Mouse (Mus musculus) brown adipose tissue, adult 24 weeks (tissue): Measurements from ENCODE around the gene Ston2. TPM values are rescaled to one million over a fixed set of nuclear protein-coding genes. Genes with fewer than 3 reads are reported as not detected.

Experiments
- H3K27ac ChIP-seq: fragments of 200-500 bp; replicated peaks from 2 replicates; pipeline ENCODE4 v1.5.1; 2012; ENCODE audit warnings: low read depth, mild to moderate bottlenecking, low read length
- H3K4me1 ChIP-seq: fragments of 200-500 bp; 2 replicates; pipeline ENCODE4 v1.6.1; 2012; ENCODE audit warnings: low read length, mixed read lengths; ENCODE audit not compliant: control insufficient read depth, insufficient read depth, insufficient read length
- H3K4me3 ChIP-seq: fragments of 200-500 bp; 2 replicates; pipeline ENCODE4 v1.5.1; 2012; ENCODE audit warnings: low read depth, mild to moderate bottlenecking, low read length, moderate library complexity; ENCODE audit not compliant: insufficient read depth
- polyA plus RNA-seq: library from polyadenylated mRNA; stranded (reverse); fragments of >200 nt; gene quantifications from 2 replicates; pipeline ENCODE4 v1.2.4, GENCODE M21; 2012; ENCODE audit not compliant: missing spikeins, insufficient read depth, insufficient read length

Gene Ston2
- polyA plus RNA-seq, 1 experiment = 2.1 TPM

- Histone ChIP-seq H3K4me3 (no peak overlapping the region), H3K4me1 (0 out of 2 replicates have a peak, but pooled peaks cover 3% of the 10 kb centered on the region), H3K27ac (no peak overlapping the region)
These were observed 76.5 kb downstream of the Ston2 start for GRCm38 (mm10) chr12:91711655-91712054.

GRCm38 (mm10) chr12:91710876-91711275 is 77.3 kb downstream of the Ston2 start:
- H3K4me1 ChIP-seq = 0 out of 2 replicates have a peak, but pooled peaks cover 3% of the 10 kb centered on the region
- H3K27ac ChIP-seq = no peak overlapping the region
- no peak overlapping the region for H3K4me3 ChIP-seq

- Histone ChIP-seq H3K4me3 (no peak overlapping the region), H3K27ac (no peak overlapping the region)
These were observed 78.6 kb downstream of the Ston2 start for GRCm38 (mm10) chr12:91709634-91710033.

GRCm38 (mm10) chr12:91709232-91709631 is 79.0 kb downstream of the Ston2 start:
- 0 out of 2 replicates have a peak, but pooled peaks cover 3% of the 10 kb centered on the region for H3K4me1 ChIP-seq
- H3K27ac ChIP-seq = no peak overlapping the region
- H3K4me3 ChIP-seq = no peak overlapping the region

More at GRCm38 (mm10) chr12:91709634-91710033, 78.6 kb downstream of the Ston2 start:
- 0 out of 2 replicates have a peak, but pooled peaks cover 3% of the 10 kb centered on the region for H3K4me1 ChIP-seq

GRCm38 (mm10) chr12:91707807-91708206 is 80.4 kb downstream of the Ston2 start:
- H3K4me3 ChIP-seq = no peak overlapping the region
- 0 out of 2 replicates have a peak, but pooled peaks cover 3% of the 10 kb centered on the region for H3K4me1 ChIP-seq
- no peak overlapping the region for H3K27ac ChIP-seq

- Histone ChIP-seq H3K27ac (no peak overlapping the region), H3K4me1 (no peaks in the 10 kb centered on the region), H3K4me3 (no peak overlapping the region)
These were observed 84.7 kb downstream of the Ston2 start for GRCm38 (mm10) chr12:91703533-91703932.

GRCm38 (mm10) chr12:91702829-91703228 is 85.4 kb downstream of the Ston2 start:
- no peak overlapping the region for H3K27ac ChIP-seq
- no peak overlapping the region for H3K4me3 ChIP-seq
- no peaks in the 10 kb centered on the region for H3K4me1 ChIP-seq

GRCm38 (mm10) chr12:91699451-91700141 is 88.6 kb downstream of the Ston2 start:
- Histone ChIP-seq H3K4me1 (no peaks in the 10 kb centered on the region), H3K27ac (no peak overlapping the region), H3K4me3 (no peak overlapping the region)

- Histone ChIP-seq H3K27ac (no peak overlapping the region), H3K4me1 (no peaks in the 10 kb centered on the region), H3K4me3 (no peak overlapping the region)
These were observed 92.0 kb downstream of the Ston2 start for GRCm38 (mm10) chr12:91696231-91696630.

GRCm38 (mm10) chr12:91695761-91696160 is 92.4 kb downstream of the Ston2 start:
- H3K27ac ChIP-seq = no peak overlapping the region
- H3K4me3 ChIP-seq = no peak overlapping the region
- no peaks in the 10 kb centered on the region for H3K4me1 ChIP-seq

GRCm38 (mm10) chr12:91694748-91695147 is 93.4 kb downstream of the Ston2 start:
- Histone ChIP-seq H3K4me3 (no peak overlapping the region), H3K4me1 (no peaks in the 10 kb centered on the region), H3K27ac (no peak overlapping the region)

GRCm38 (mm10) chr12:91693566-91693965 is 94.6 kb downstream of the Ston2 start:
- no peaks in the 10 kb centered on the region for H3K4me1 ChIP-seq
- no peak overlapping the region for H3K27ac ChIP-seq
- no peak overlapping the region for H3K4me3 ChIP-seq

- Histone ChIP-seq H3K4me1 (no peaks in the 10 kb centered on the region), H3K27ac (no peak overlapping the region), H3K4me3 (no peak overlapping the region)
These were observed 95.2 kb downstream of the Ston2 start for GRCm38 (mm10) chr12:91692991-91693390.

GRCm38 (mm10) chr12:91685674-91686290 is 102.4 kb downstream of the Ston2 start:
- no peak overlapping the region for H3K27ac ChIP-seq
- H3K4me3 ChIP-seq = no peak overlapping the region
- H3K4me1 ChIP-seq = peaks cover 4% of the 10 kb centered on the region; the same call in 1 of the 2 replicates

- H3K27ac ChIP-seq = no peak overlapping the region
- no peak overlapping the region for H3K4me3 ChIP-seq
- H3K4me1 ChIP-seq = peaks cover 4% of the 10 kb centered on the region; the same call in 1 of the 2 replicates
These were observed 103.3 kb downstream of the Ston2 start for GRCm38 (mm10) chr12:91684840-91685415.
